Mouse (Mus musculus) intestine, embryonic 14.5 days (tissue): ENCODE measurements around the gene Fbxw10. TPM values are rescaled to one million over a fixed set of nuclear protein-coding genes. Genes with fewer than 3 reads are reported as not detected.

Experiments
- ATAC-seq: fragments of 200-750 bp; cut with Nextera tagmentation; replicated peaks from 2 replicates; pipeline ENCODE4 v1.8.0; 2017; ENCODE audit warnings: low read depth, moderate number of reproducible peaks, moderate TSS enrichment, moderate library complexity; ENCODE audit not compliant: low FRiP score, low TSS enrichment
- DNase-seq: peaks from one replicate; pipeline ENCODE4 v3.0.0-alpha.2; 2018; ENCODE audit warnings: low spot score
- H3K27ac ChIP-seq: fragments of 300-500 bp; sonication (generic); 2 replicates; pipeline ENCODE4 v1.5.1; 2014; ENCODE audit warnings: low read depth, mild to moderate bottlenecking, control low read depth
- H3K27me3 ChIP-seq: fragments of 300-500 bp; sonication (generic); replicated peaks from 2 replicates; pipeline ENCODE4 v1.6.1; 2014; ENCODE audit warnings: low read length, control low read depth; ENCODE audit not compliant: control insufficient read depth, insufficient read depth
- H3K36me3 ChIP-seq: fragments of 300-500 bp; sonication (generic); 2 replicates; pipeline ENCODE4 v1.6.1; 2014; ENCODE audit warnings: low read length, control low read depth; ENCODE audit not compliant: control insufficient read depth, insufficient read depth
- H3K4me1 ChIP-seq: fragments of 300-500 bp; sonication (generic); replicated peaks from 2 replicates; pipeline ENCODE4 v1.6.1; 2014; ENCODE audit warnings: low read length, control low read depth, mixed read lengths; ENCODE audit not compliant: control insufficient read depth, insufficient read depth
- H3K4me2 ChIP-seq: fragments of 300-500 bp; sonication (generic); 2 replicates; pipeline ENCODE4 v1.6.1; 2014; ENCODE audit warnings: low read length
- H3K4me3 ChIP-seq: fragments of 300-500 bp; sonication (generic); 2 replicates; pipeline ENCODE4 v1.5.1; 2014; ENCODE audit warnings: low read depth, low read length, control low read depth, mixed read lengths
- H3K9ac ChIP-seq: fragments of 300-500 bp; sonication (generic); 2 replicates; pipeline ENCODE4 v1.6.1; 2014; ENCODE audit warnings: mild to moderate bottlenecking, low read length
- H3K9me3 ChIP-seq: fragments of 300-500 bp; sonication (generic); 2 replicates; pipeline ENCODE4 v1.6.1; 2016; ENCODE audit warnings: low read length, control low read depth; ENCODE audit not compliant: control insufficient read depth
- WGBS: fragments of 180-500 bp; shearing (Covaris S2); extraction: QIAGEN DNeasy Blood & Tissue Kit; methylation state at CpG from one replicate; pipeline ENCODE4 v1.1.7; 2014; 5-methylcytosine and 5-hydroxymethylcytosine counted together
- polyA plus RNA-seq: library from polyadenylated mRNA; unstranded; fragments of >200 nt; fragmentation: Nextera tagmentation; extraction: Ambion mirVana; gene quantifications from 2 replicates; pipeline ENCODE4 v1.2.1, GENCODE M21; 2014

Fbxw10 gene
- polyA plus RNA-seq, 1 experiment from 2014 or later, result 0.26 TPM

DNA sequence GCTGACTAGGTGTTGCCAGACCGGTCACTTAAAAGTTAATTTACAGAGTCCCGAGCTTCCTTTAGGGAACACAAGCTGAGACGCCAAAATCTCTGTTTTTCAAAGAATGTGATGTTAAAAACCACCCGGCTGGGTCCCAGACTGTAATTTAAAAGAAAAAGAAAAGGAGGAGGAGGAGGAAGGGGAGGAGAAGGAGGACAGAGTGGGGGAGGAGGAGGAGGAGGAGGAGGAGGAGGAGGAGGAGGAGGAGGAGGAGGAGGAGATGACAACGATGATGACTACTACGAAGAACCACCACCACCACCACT, 73.8 kb downstream of the Fbxw10 start:
- Histone ChIP-seq H3K9me3 (peaks cover 6% of the 10 kb centered on the region; the same call in 1 of the 2 replicates), H3K9ac (no peak overlapping the region), H3K4me2 (peak overlapping the region; percentile 47), H3K27ac (0 out of 2 replicates have a peak overlapping the region, but pooled peaks have one; percentile 12), H3K36me3 (no peaks in the 10 kb centered on the region), H3K4me1 (peaks cover 11% of the 10 kb centered on the region), H3K4me3 (peak overlapping the region; percentile 16; the same call in 1 of the 2 replicates), H3K27me3 (no peaks in the 10 kb centered on the region)
- DNase-seq (no peak), ATAC-seq (peak; percentile 18; the same call in 1 of the 2 replicates)
- WGBS, result 20% methylated on average over 6 of the region's 6 CpGs

DNA sequence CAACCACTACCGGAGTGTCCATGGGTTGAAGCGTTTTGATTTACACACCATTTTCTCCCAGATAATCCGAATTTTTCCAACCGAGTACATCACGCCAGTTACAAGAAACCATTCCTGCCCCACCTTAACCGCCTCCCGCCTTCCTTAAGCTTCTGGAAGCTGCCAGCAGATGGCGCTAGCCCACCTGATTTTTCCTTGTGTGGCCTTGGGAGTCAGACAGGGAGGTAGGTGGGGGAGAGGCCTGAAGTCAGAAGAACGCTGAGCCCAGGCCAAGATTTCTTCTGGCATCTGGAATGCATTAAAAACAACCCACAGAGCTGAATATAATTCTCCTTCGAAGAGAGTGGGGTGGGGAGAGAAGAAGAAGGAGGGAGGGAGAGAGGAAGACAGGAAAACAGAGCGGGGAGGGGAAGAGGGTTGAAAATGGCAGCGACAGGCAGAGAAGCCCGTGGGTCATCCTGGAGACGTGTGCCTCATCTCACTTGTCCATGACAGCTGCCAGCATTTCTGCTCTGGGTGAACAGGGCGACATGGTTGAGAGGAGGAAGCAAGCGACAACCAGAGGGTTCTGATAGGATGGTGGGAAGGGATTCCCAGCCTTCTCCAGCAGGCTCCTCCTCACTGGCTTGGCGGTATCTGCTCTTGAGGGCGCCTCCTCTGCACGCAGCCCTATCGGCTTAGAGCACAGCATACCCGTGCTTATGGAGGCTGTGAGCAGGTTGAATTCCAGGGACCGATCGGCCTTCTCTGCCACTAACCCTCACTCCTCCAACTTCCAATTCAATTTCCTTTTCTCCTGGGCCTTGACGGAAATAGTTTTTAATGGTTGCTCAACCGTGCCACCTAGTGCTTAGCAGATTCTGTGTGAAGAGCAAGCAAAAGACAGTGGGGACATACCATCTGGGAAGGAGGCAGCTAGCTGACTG, 74.4 kb downstream of the Fbxw10 start:
- 17% methylated on average over 25 of the region's 25 CpGs for WGBS
- peaks cover 6% of the 10 kb centered on the region; the same call in 1 of the 2 replicates for H3K9me3 ChIP-seq
- peak; percentile 86 for ATAC-seq
- H3K36me3 ChIP-seq, result no peaks in the 10 kb centered on the region
- no peaks in the 10 kb centered on the region for H3K27me3 ChIP-seq
- peak overlapping the region; percentile 13; the same call in 1 of the 2 replicates for H3K9ac ChIP-seq
- H3K27ac ChIP-seq, result peak overlapping the region; percentile 86
- H3K4me2 ChIP-seq, result peak overlapping the region; percentile 47
- DNase-seq, result peak; percentile 98
- H3K4me1 ChIP-seq, result peaks cover 11% of the 10 kb centered on the region
- peak overlapping the region; percentile 16 for H3K4me3 ChIP-seq

DNA sequence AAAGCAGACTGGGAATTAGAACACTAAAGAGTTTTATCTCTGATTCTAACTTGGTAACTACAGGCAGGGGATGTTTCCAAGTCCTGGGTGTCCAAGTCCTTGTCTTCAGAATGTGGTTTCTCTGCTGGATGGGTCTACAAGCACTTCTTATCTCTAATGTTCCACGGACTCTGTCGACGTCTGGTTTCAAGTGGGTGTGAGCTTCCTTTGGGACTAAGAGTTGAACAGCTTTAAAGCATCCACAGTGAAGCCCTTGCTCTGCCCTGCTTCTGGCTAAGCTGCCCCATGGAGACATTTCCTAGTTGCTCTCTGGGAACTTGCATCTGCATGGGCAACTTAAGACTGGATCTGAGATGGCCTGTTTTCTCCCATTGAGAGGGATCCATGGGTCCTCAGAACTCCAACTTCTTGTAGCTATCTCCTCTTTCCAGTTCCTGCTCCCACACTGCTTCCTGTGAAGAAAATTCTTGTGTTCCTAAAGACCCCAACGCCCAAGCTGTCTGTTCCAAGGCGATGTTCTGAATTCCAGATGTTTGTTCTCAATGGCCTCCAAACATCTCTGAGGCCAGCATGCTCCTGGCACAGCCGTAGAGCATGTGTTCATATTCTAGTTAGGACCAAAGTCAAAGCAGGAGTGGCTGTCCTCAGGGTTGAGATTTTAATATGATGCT, 77.4 kb downstream of the Fbxw10 start:
- Histone ChIP-seq H3K4me1 (peaks cover 11% of the 10 kb centered on the region), H3K9ac (no peak overlapping the region), H3K36me3 (no peaks in the 10 kb centered on the region), H3K9me3 (peaks cover 5% of the 10 kb centered on the region; the same call in 1 of the 2 replicates), H3K4me2 (no peak overlapping the region), H3K4me3 (no peak overlapping the region), H3K27me3 (no peaks in the 10 kb centered on the region), H3K27ac (no peak overlapping the region)
- DNase-seq (no peak), ATAC-seq (no peak)
- WGBS, result 76% methylated on average over 6 of the region's 6 CpGs

Other genes starting within 250 kb of the Fbxw10 start
- gene Lrrc75a, start 198.5 kb upstream of the Fbxw10 start, polyA plus RNA-seq, result 12.9 and 13.7 TPM in 2 replicates
- 56.7 and 57.4 TPM in 2 replicates for gene Mmgt2, start 198.4 kb upstream of the Fbxw10 start, polyA plus RNA-seq
- gene Zfp287, start 115.2 kb upstream of the Fbxw10 start, polyA plus RNA-seq, result 7.7 and 8.9 TPM in 2 replicates
- gene Gm10428, start 94.0 kb upstream of the Fbxw10 start, polyA plus RNA-seq, result 0.73 TPM in 1 of 2 replicates, not detected in the other
- 19.3 and 20.3 TPM in 2 replicates for gene Zfp286, start 57.6 kb upstream of the Fbxw10 start, polyA plus RNA-seq
- gene Trim16, start 26.8 kb upstream of the Fbxw10 start, polyA plus RNA-seq, result 13.1 and 14.4 TPM in 2 replicates
- gene Tvp23b, start 32.4 kb downstream of the Fbxw10 start, polyA plus RNA-seq, result 59.3 and 61.8 TPM in 2 replicates
- 0.35 TPM in 1 of 2 replicates, not detected in the other for gene Cdrt4, start 104.1 kb downstream of the Fbxw10 start, polyA plus RNA-seq
- gene Tekt3, start 214.6 kb downstream of the Fbxw10 start, polyA plus RNA-seq, result not detected in 2 replicates